Mouse (Mus musculus) retina, embryonic 14.5 days (tissue): ENCODE results near the gene Zbed6.
A peak's percentile ranks its signal among the peaks of the same experiment; 100 is the strongest.

Experiments used
- DNase-seq: peaks from one replicate; pipeline ENCODE4 v3.0.0-alpha.2; 2015; ENCODE audit warnings: low spot score

Gene Zbed6

DNA sequence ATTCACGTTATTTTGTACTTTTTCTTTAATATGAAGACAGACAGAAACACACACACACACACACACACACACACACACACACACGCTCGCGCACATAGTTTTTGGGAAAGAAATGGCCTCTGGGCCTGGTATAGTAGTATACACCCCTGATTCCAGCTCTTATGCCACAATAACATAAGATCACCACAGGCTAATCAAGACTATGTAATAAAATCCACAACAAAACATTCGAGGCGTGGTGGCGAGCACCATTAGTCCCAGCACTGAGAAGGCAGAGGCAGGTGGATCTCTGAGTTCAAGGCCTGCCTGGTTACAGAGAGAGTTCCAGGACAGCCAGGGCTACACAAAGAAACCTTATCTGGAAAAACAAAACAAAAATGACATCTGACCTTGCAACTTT is 2.3 kb upstream of the Zbed6 start:
- DNase-seq, result no peak

GRCm38 (mm10) chr1:133661203-133661933 is 683 bp upstream of the Zbed6 start, which contains the start of gene Gm38394:
Gm38394 (minus strand) TSS chr1:133661318.
- peak; percentile 98 for DNase-seq

DNA sequence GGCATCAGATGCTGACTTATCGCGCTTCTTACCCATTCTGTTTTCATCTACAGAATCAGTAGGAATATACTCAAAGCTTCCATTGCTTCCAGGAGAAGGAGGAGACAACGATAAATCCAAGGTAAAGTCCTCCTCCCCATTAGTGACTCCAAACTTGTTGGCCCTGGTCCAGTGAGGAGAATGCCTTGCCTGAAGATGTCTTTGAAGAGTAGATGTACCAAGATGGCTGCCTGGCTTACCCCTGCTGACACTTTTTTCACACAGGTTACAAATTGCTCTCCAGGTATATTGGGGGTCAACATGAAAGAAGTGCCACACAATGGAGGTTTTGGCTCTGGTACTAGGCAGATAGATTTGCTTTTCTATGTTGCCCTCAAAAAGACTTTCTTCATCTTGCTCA is 1.8 kb downstream of the Zbed6 start:
- no peak for DNase-seq

- no peak for DNase-seq
Measured at GRCm38 (mm10) chr1:133656811-133657210, 3.9 kb downstream of the Zbed6 start.

GRCm38 (mm10) chr1:133653033-133653432 is 7.7 kb downstream of the Zbed6 start:
- no peak for DNase-seq

GRCm38 (mm10) chr1:133650288-133651055 is 10.2 kb downstream of the Zbed6 start:
- no peak for DNase-seq

GRCm38 (mm10) chr1:133645652-133646051 is 15.0 kb downstream of the Zbed6 start:
- no peak for DNase-seq

GRCm38 (mm10) chr1:133641163-133641562 is 19.5 kb downstream of the Zbed6 start:
- no peak for DNase-seq

DNA sequence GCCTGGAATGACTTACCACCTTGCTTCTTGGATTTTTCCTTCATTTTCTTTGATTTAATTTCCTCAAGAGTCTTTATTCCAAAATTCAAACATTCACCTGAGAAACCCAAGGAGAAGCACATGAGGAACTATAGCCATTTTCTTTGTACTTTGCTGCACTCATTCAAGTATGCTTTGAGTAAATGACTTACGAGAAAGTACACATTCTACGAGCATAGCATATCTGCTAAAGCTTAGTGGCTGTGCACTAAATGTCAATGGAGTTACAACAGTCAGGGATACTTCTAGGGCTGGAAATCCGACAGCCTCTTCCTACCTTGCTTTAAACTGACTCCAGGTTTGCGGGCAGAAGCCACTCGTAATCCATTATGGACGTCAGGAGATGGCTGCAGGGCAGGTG is 22.2 kb downstream of the Zbed6 start:
- no peak for DNase-seq

DNA sequence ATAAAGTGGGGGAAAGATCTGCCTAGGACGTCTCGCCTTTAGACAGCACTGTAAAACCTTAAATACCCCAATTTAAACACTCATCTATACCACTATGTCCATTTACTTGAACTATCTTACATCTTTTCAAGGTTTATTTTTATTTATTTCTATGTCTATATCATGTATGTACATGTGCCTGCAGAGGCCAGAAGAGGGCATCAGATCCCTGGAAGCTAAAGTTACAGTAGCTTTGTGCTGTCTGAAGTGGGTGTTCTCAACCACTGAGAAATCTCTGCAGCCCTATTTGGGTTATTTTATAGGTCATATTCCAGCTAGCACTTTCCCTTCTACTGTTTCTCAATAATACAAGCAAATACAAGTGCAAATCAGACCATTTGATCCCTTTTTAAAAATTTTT is 28.5 kb downstream of the Zbed6 start:
- DNase-seq, result no peak

DNA sequence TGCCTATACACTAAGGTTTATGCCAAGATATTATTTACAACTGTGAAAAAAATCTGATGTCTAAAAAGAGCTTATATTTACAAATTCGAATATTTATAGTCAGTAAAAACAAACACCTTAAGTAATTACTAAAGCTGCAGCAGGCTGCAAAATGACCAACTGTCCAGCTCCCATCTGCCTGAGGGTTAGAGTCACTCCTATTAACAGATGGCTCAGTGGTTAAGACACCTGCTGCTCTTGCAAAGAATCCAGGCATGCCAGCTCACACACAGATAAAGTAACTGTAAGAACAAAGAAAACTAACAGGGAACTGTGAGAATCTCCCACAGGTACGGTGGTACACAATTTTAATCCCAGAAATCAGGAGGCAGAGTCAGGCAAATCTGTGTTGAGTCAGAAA is 35.6 kb downstream of the Zbed6 start:
- peak; percentile 20 for DNase-seq

DNA sequence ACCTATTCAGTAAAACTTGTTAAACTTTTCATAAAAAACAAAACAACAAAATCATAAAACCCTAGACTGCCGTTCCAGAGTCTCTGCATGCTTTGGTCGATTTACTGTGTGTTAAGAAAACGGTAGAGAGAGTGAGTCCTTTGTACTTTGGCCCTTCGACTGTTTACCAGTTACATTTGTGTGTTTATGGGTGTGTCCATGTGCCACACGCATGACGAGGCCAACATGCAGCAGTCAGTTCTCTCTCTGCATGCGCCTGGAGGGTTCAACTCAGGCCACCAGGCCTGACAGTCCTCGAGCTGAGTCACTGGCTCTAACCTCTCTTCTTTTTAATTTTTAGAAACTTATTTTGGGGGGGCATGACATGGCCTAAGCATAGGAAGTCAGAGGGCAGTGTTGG is 42.4 kb downstream of the Zbed6 start:
- DNase-seq, result no peak

DNA sequence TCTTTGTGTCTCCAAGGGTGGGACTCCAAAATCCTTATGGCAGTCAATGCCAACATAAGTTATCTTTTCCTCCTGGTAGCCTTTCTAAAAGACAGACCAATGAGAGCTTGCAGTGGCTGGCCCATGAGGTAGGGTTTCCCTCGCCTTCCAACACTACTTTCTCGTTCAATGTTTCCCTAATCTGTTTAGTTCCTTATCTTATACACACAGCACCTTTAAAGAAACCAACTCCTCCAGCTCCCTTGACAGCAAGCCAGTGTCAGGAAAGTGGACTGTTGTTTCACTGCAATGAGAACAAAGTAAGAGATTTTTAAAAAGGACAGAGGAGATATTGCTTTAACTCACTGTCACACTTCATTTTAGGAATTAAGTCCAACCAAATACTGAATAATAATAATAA is 42.8 kb downstream of the Zbed6 start:
- DNase-seq, result no peak

DNA sequence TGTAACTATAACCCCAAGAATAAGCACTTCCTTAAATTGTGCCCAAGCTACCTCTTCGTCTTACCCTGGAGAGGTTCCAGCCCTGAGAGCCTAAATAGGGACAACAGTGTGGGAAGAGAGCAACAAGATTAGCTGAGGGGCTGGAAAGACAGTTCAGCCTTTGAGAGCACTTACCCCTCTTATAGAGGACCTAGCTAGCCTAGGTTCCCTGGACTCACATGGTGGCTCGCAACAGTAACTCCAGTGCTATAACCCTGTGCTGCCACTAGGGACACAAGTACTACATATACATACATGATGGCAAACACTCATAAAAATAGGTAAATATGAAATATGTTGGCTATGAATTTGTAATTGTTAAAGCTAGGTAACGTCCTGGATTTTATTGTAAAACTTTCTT is 46.9 kb downstream of the Zbed6 start:
- DNase-seq, result peak; percentile 31

DNA sequence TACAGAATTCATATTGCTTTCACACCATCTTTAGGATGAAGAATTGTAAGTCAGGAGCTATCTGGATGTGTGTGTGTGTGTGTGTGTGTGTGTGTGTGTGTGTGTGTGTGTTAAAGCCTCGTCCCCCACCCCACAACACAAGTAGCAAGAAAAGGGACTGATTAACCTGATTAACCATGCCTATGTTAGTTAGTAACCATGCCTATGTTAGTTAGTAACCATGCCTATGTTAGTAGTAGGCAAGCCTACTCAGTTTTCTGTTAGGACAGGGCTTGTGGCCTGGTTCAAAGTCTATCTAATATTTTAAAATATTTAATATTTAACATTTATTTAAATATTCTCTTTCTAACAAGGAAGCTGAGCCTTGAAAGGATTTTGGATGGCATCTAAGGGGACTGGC is 49.2 kb downstream of the Zbed6 start:
- DNase-seq, result no peak

DNA sequence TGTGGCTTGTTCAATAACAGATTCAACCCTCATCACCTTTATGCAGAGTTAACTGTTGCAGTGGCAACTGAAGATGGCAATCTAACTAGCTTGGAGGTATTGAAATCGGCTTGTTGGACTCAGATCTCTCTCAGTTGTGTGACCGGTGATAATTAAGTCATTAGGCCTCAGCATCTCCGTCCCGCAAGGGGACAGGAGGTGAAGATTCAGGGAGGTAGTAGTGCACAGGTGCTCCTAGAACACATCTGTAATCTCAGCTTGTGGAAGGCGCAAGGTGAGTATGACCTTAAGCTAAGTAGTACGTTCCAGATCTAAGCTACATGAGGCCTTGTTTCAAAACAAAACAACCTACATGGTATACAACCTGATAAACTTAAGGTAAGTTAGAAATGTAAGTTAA is 50.1 kb downstream of the Zbed6 start:
- DNase-seq, result no peak

- peak; percentile 100 for DNase-seq
Measured at GRCm38 (mm10) chr1:133609771-133610502, 50.7 kb downstream of the Zbed6 start, which contains the start of gene Snrpe. Snrpe (minus strand) TSS chr1:133610291.
